Mouse (Mus musculus): Measurements from ENCODE around the gene Lamp5.

The Lamp5 gene

GRCm38 (mm10) chr2:136051688-136052289, at the start of gene Lamp5:
TSS of gene Lamp5 (plus strand) at chr2:136052239.
- no peak for DNase-seq (ENCODE audit: low read depth)

- no peak for DNase-seq (ENCODE audit: low read depth)
Observed at GRCm38 (mm10) chr2:136003836-136004235, 48.2 kb upstream of the Lamp5 start.

DNA sequence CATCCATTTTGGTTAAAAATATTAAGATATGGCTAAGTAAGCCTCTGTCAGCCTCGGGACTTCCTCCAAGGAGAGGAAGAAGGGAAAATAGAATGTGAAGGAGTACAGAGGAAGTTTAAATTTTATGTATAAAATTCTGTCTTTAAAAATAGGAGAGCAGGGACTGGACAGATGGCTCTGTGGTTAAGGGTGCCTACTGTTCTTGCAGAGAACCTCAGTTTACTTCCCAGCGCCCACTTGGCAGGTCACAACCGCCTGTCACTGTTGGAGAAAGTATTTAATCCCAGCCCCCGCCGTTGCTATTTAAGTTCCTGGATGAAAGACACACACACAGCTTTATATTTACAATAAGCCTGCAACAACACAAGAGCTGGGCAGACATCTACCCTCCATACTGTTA, 45.8 kb upstream of the Lamp5 start:
- no peak for DNase-seq (ENCODE audit: low read depth)

DNA sequence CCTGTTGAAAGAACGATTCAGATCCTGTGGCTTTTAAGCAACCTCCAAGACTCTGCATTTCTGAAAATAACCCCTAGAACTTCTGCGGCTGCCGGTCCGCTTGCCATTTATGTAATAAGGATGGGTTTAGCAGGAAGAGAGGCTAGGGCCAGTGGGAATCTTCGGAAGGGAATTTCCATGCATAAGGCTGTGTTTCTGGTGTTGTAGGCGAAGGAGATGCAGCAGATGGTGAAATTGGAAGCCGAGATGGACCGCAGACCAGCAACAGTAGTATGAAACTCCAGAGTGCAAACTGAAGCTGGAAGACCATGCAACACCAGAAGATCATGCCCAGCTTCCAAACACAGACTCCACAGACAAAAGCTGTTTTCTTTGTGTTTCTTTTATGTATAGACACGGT, 39.3 kb upstream of the Lamp5 start:
- DNase-seq (ENCODE audit: low read depth): no peak

DNA sequence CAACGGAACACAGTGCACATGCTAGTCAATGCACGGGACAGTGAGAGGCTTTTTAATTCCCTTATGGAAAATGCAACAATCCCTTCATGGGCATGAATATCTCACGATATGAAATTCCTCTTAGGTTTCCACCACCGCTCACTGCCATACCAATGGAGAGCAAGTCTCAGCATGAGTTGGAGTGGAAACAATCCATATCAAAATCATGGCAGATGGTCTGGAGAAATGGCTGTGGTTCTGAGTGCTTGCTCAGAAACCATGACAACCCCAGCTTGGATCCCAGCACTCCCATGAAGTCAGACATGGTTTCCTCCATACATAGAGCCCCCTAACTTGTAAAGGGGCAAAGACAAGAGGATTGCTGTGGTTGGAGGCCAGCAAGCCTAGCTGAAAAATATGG, 3.6 kb upstream of the Lamp5 start:
- DNase-seq (ENCODE audit: low read depth): no peak

DNA sequence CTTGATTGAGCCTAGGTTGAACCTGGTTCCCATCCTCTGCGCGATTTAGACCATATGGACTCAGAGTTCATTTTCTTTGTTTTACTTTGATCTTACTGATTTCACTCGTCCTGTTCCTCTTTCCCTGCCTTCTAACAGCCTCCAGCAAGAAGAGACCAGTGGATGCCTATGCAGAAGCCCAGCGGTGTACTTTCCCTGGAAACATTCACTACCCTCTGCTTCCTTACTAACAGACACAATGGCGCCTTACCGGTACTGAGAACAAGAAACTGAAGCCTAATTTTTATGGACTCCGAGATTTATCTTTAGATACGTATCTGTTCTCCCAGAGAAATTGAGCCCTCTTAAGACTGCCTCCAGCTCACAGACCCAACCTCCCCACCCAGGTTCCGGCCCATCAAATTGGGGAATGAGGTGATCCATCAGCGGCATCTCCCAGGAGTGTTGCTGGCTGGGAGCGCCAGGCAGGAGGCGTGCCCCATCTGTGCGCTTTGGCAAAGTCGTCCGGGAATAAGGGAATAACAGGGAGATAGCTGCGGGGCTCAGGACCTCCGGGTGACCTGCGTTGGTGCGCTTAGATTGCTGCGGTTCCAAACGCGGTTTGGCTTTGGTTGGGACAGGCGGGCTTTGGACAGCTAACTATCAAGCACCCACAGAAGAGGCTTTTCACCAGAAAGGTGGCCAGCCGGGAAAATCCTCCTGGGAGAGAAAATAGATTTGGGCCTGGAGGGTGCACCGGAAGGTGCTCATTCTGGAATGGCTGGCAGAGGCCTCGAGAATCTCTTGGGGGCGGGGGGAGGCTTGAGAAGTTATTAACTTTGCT, 1.0 kb upstream of the Lamp5 start:
- no peak for DNase-seq (ENCODE audit: low read depth)

- DNase-seq (ENCODE audit: low read depth): no peak
Observed at GRCm38 (mm10) chr2:136057861-136058331, 5.9 kb downstream of the Lamp5 start.

DNA sequence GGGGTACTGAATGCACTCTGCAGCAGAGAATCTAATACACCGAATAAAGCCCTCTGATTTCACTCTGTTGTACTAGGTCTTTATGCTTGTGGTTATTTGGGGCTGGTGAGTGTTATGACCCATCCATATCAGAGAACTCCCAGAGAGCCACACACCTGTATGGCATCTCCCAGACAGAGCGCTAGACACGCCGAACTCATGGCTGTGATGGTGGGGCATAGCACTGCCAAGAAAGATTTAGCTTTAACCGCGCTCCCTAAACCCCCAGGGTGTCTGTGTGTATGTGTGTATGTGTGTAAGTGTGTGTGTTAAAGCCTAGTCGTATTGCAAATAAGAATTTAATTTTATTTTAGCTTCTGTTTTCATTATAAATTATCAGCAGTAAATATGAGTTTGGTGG, 6.4 kb downstream of the Lamp5 start:
- no peak for DNase-seq (ENCODE audit: low read depth)

- DNase-seq (ENCODE audit: low read depth): no peak
Observed at GRCm38 (mm10) chr2:136059029-136059669, 7.1 kb downstream of the Lamp5 start.

GRCm38 (mm10) chr2:136064356-136064755, 12.3 kb downstream of the Lamp5 start:
- no peak for DNase-seq (ENCODE audit: low read depth)

DNA sequence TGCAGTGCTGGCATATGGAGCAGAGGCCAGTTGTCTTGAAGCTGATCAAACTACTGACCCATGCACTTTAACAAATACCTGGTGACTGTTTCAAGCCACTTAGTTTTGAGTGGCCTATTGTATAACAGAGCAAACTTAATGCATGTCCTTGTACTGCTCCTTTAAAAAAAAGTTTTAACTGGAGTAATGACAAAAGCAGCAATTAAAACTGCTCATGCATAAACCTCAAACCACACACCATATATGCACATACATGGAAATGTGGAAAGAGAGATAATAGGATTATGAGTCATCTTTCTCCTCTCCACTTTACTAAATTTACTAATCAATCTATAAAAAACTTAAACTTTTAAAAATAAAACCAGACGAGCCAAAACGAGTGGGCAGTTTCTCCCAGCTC, 43.9 kb downstream of the Lamp5 start:
- DNase-seq (ENCODE audit: low read depth): no peak

- DNase-seq (ENCODE audit: low read depth): no peak
Observed at GRCm38 (mm10) chr2:136097143-136097542, 45.1 kb downstream of the Lamp5 start.

- DNase-seq (ENCODE audit: low read depth): no peak
Observed at GRCm38 (mm10) chr2:136107597-136107996, 55.6 kb downstream of the Lamp5 start.

GRCm38 (mm10) chr2:136108124-136109037, 56.3 kb downstream of the Lamp5 start:
- DNase-seq (ENCODE audit: low read depth): no peak

- no peak for DNase-seq (ENCODE audit: low read depth)
Observed at GRCm38 (mm10) chr2:136109038-136109363, 57.0 kb downstream of the Lamp5 start.

DNA sequence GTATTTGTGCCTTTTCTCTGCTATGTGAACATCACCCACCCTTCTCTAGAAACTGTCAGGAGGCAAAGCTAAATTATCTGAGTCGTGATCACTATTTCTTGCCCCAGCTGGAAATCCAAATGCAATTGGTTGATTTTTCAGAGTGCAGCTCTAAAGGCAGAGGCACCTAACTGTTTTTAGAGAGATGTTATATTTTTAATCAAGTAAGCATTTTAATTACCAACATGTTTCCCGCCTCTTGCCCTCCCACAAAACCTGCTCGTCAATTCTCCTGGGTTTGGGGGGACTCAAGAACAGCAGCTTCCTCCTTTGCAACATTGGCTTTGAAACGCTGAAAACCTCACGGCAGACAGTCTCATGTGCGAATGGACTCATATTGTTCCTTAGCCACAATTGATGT, 61.3 kb downstream of the Lamp5 start:
- DNase-seq (ENCODE audit: low read depth): no peak

- DNase-seq (ENCODE audit: low read depth): no peak
Observed at GRCm38 (mm10) chr2:136118006-136118405, 66.0 kb downstream of the Lamp5 start.

All from induced T-regulatory cell, adult 2 months (primary cell).